Mouse (Mus musculus) liver, adult (tissue): ENCODE results near the gene Igfbp6.

ENCODE experiments used
- GATA4 ChIP-seq: IDR thresholded peaks from 2 replicates; pipeline ENCODE4 v1.6.1; 2014; ENCODE audit warnings: mild to moderate bottlenecking, low read length; ENCODE audit not compliant: insufficient replicate concordance

Igfbp6 gene

DNA sequence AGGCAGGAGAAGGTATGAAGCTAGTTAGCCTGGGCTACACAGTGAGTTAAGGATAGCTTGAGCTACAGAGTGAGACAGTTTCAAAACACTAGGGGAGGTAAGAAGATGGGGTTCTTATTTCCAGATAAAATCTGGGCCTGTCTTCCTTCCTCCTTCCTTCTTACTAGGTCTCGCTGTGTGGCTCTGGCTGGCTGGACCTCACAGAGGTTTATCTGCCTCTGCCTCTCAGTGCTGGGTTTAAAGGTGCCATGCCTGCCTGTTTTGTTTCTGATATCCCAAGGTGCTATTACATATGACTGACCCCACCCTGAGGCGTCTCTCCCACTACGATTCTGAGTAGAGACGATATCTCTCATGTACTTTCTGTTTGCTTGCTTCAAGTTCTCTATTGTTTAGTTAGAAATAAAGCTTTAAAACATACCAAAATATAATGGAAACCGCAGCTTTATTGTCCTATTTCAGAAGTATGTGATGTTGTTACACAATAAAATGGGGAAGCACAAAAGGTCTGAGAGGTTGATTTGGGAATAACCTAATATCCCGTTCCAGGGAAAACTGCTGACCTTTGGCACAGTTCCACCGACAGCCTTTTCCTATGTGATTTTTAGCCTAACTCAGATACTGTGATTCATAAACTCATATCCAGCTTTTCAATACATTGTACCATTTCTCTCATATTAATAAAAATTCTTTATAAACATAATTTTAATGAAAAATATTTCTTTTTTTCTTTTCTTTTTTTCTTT, 32.6 kb downstream of the Igfbp6 start:
- TF ChIP-seq GATA4: no peak; the same call in 1 of the 2 replicates

- TF ChIP-seq GATA4: no peak
These were observed 33.3 kb downstream of the Igfbp6 start for GRCm38 (mm10) chr15:102177417-102177816.

DNA sequence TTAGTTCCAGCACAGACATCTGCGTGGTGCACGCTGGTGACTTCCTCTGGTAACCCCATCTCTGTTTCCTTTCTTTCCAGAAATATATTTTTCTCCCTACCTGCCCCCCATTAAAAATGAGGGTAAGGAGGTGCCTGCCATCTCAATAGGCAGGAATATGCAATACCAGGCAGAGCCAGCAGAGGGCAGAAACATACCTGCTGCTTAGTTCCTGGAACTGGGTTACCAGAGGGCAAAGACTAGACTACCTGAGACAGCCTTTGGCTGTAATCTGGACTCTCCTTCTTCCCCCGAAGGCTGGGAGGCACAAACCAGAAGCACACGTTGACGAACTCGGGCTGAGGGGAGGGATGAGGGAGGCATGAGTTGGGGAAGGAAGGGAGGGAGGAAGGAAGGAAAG, 34.1 kb downstream of the Igfbp6 start:
- no peak for TF ChIP-seq GATA4

- no peak for TF ChIP-seq GATA4
These were observed 34.9 kb downstream of the Igfbp6 start for GRCm38 (mm10) chr15:102179106-102179505.

- no peak for TF ChIP-seq GATA4
These were observed 35.8 kb downstream of the Igfbp6 start for GRCm38 (mm10) chr15:102179924-102180323.

DNA sequence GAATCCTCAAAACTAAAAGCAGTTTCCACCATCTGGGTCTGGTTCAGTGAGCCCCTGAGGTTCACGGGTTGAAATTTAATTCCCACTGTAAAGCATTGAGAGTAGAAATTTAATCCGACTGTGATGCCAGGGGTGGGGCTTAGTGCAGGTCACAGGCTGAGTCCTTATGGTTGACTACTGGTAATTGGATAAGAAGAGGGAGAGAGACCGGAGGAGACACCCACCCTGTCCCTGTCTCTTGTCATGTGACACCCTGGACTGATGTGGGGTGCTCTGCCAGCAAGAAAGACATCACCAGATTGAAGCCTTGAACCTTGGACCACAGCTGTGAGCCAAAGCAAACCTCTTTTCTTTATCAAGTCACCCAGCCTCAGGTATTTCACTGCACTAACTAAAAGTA, 38.9 kb downstream of the Igfbp6 start:
- no peak for TF ChIP-seq GATA4

- TF ChIP-seq GATA4: peak; percentile 31; the same call in 1 of the 2 replicates
These were observed 42.1 kb downstream of the Igfbp6 start for GRCm38 (mm10) chr15:102186239-102186638.

DNA sequence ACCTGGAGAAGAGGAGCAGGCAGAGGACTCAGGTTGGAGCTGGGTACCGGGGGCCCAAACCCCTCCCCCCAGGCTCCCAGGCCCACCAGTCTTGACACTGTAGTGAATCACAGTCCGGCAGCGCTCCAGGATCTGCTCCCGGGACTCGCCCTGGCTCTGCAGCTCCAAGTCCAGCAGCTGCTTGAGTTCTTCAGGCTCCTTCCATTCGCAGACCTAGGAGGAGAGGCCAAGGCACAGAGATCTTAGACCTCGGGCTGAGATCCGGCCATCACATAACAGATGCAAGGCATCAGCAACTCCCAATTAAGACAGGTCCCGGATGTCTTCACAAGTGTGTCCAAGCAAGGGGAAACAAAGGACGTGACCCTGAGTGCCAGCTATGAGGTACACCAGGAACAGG, 43.9 kb downstream of the Igfbp6 start:
- no peak for TF ChIP-seq GATA4

DNA sequence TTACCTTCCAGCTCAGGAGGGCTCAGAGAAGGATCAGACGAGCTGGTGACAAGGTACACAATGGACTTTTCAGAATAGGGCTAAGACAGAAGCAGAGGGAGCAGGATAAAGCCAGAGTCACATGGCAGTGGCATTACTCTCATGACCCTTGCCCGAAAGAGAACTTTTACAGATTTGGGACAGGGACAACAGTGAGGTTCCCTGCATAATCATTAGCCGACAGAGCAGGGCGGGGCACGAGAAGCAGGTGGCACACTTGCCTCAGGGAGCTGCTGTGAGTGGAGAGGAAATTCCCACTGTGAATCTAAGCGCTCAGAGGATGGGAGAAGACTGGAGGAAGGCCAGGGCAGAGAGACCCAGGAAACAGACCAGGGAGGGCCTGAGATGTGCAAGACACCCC, 44.7 kb downstream of the Igfbp6 start:
- no peak for TF ChIP-seq GATA4

GRCm38 (mm10) chr15:102191699-102192098, 47.5 kb downstream of the Igfbp6 start:
- no peak for TF ChIP-seq GATA4

- TF ChIP-seq GATA4: no peak
These were observed 48.2 kb downstream of the Igfbp6 start for GRCm38 (mm10) chr15:102192271-102192812.

DNA sequence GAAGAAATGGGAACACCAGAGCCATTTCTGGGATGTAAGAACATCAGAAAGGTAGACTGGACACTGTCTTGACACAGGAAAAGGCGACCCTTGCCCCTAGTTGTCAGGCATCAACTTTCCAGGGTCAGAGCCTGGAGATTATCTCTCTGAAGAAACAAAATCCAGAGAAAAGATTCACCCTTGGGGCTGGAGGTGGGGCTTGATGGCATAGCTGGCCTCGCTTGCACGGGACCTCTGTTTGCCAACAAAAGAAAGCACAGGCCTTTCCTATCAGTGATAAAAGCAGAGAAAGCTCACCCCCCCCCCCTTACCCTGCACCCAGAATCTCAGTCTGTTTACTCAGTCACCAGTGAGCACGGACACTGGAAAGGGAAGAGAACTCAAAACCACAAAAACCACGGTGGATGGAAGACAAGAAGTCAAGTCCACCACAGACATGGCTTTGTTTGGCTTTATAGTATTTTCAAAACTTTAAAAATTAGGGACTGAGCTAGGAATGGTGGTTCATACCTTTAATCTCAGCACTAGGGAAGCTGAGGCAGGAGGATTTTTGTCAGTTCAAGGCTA, 48.7 kb downstream of the Igfbp6 start:
- TF ChIP-seq GATA4: no peak

GRCm38 (mm10) chr15:102193652-102194051, 49.5 kb downstream of the Igfbp6 start:
- TF ChIP-seq GATA4: no peak

DNA sequence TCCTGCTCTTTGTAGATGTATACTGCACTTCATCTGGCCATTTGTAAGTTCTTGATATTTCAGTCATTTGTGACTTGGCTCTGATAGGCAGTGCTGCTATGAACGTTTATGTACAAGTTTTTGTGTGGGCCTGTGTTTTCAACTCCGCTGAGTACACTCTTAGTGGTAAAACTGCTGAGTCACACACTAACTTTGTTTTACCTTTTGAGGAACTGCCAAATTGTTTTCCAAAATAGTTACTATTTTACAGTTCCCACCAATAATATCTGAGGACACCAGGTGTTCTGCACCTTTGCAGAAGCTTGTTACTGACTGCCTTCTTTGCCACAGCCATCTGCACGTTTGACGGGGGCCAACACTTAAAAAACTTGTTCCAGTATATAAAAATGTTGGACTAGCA, 50.3 kb downstream of the Igfbp6 start:
- no peak for TF ChIP-seq GATA4

- TF ChIP-seq GATA4: no peak
These were observed 51.2 kb downstream of the Igfbp6 start for GRCm38 (mm10) chr15:102195373-102195772.

DNA sequence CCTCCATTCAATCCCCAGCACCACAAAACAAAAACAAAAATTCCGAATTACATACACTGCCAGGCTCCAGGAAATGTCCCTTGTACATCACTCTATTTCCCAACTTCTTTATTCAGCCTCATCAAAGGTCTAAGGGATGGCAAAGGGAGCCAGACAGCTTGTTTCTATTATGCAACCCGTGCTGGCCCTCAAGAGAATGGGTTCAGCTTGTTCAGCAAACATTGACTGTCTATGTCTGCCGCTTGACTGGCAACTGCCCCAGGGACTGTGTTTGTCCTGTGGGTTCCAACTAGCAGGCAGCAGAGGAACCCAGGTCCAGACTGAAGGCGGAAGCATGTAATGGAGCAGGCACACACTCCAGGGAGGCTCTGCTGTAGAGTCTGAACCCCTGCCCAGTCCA, 54.7 kb downstream of the Igfbp6 start:
- TF ChIP-seq GATA4: no peak
